Mouse (Mus musculus): ENCODE data around the gene Fam193a. TPM values are rescaled to one million over a fixed set of nuclear protein-coding genes. Genes with fewer than 3 reads are reported as not detected.

Gene Fam193a
- polyA plus RNA-seq, 1 experiment from 2014 or later = 19.4 TPM

DNA sequence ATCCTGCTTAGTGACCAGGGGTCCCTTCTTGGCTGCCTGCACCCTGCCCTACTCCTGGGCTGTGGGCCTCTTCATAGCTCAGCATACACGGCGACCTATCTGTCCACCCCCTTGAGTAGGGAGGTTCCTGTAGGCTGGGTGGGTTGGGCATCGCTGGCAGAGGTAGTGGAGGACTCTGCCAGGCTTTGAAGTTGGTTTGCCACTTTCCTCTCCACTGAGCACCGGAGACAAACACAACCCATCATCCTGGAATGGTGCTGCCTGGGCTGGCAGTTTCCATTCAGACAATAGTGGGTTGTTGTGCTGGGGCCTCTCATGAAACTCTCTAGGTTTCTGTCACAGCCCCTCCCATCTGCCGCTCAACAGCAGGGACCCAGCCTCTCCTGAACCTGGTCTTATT, 160.4 kb downstream of the Fam193a start:
- Histone ChIP-seq H3K27me3 (replicated peaks) (no peaks in the 10 kb centered on the region; the same call in 1 of the 2 replicates), H3K9ac (no peak overlapping the region), H3K27ac (no peak overlapping the region), H3K36me3 (replicated peaks) (no peaks in the 10 kb centered on the region), H3K4me3 (no peak overlapping the region), H3K4me2 (no peak overlapping the region), H3K4me1 (peaks cover 6% of the 10 kb centered on the region), H3K9me3 (no peaks in the 10 kb centered on the region)
- WGBS = 68% methylated on average over 5 of the region's 5 CpGs
- ATAC-seq (replicated peaks) = no peak

- ATAC-seq (replicated peaks) = no peak
- 62% methylated on average over 4 of the region's 4 CpGs for WGBS
Observed at GRCm38 (mm10) chr5:34530687-34531086, 161.0 kb downstream of the Fam193a start.

GRCm38 (mm10) chr5:34533066-34533465, 163.3 kb downstream of the Fam193a start:
- whole genome bisulfite sequencing = 84% methylated on average over 5 of the region's 5 CpGs
- Histone ChIP-seq H3K27ac (no peak overlapping the region), H3K4me2 (no peak overlapping the region), H3K27me3 (replicated peaks) (no peaks in the 10 kb centered on the region), H3K4me1 (no peaks in the 10 kb centered on the region), H3K9me3 (no peaks in the 10 kb centered on the region), H3K4me3 (no peak overlapping the region), H3K36me3 (replicated peaks) (no peaks in the 10 kb centered on the region), H3K9ac (no peak overlapping the region)
- ATAC-seq (replicated peaks) = no peak

More at GRCm38 (mm10) chr5:34530687-34531086, 161.0 kb downstream of the Fam193a start:
- Histone ChIP-seq H3K4me3 (no peak overlapping the region), H3K9me3 (no peaks in the 10 kb centered on the region), H3K4me2 (no peak overlapping the region), H3K27ac (no peak overlapping the region), H3K27me3 (replicated peaks) (no peaks in the 10 kb centered on the region; the same call in 1 of the 2 replicates), H3K36me3 (replicated peaks) (no peaks in the 10 kb centered on the region), H3K4me1 (peaks cover 4% of the 10 kb centered on the region), H3K9ac (no peak overlapping the region)

GRCm38 (mm10) chr5:34533820-34534219, 164.1 kb downstream of the Fam193a start:
- no peaks in the 10 kb centered on the region for H3K9me3 ChIP-seq
- no peak overlapping the region for H3K4me2 ChIP-seq
- H3K27ac ChIP-seq = no peak overlapping the region
- no peak overlapping the region for H3K9ac ChIP-seq
- H3K36me3 ChIP-seq (replicated peaks) = no peaks in the 10 kb centered on the region
- no peaks in the 10 kb centered on the region for H3K4me1 ChIP-seq
- ATAC-seq (replicated peaks) = no peak
- H3K4me3 ChIP-seq = no peak overlapping the region
- no peaks in the 10 kb centered on the region for H3K27me3 ChIP-seq (replicated peaks)
- 76% methylated on average over 3 of the region's 3 CpGs for WGBS

DNA sequence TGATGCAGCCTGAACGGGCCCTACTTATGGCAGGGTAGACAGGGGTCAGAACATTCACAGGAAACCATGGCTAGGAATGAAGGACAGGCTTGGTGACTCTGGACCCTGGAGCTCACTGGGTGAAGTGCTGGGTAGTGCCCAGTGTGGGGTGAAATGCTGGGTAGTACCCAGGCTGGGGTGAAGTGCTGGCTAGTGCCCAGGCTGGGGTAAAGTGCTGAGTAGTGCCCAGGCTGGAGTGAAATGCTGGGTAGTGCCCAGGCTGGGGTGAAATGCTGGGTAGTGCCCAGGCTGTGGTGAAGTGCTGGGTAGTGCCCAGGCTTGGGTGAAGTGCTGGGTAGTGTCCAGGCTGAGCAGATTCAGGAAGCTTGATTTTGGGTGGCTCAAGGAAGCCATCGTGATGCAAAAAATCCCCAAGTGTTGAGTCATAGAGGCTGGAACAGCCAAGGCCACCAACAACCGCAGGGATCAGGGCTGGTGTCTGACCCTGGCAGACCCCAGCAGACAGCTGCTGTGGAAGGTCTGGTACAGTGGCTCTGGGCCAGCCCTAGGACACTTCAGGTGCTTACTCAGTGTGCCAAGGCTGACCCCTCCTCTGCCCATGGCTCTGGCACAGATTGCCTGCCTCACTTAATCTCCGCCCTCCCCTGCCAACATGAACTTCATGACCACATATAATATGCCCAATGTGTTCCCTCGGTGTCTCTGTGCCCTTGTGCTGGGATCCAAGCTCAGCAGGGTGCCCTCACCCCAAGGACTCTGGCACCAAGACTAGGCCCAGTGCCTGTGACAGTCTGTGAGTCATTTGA, 165.2 kb downstream of the Fam193a start:
- no peak overlapping the region for H3K4me2 ChIP-seq
- no peak overlapping the region for H3K9ac ChIP-seq
- no peaks in the 10 kb centered on the region for H3K27me3 ChIP-seq (replicated peaks)
- H3K27ac ChIP-seq = no peak overlapping the region
- WGBS = 83% methylated on average over 5 of the region's 5 CpGs
- H3K4me3 ChIP-seq = no peak overlapping the region
- H3K4me1 ChIP-seq = no peaks in the 10 kb centered on the region
- H3K36me3 ChIP-seq (replicated peaks) = no peaks in the 10 kb centered on the region
- no peaks in the 10 kb centered on the region for H3K9me3 ChIP-seq
- no peak for ATAC-seq (replicated peaks)

GRCm38 (mm10) chr5:34535831-34536230, 166.1 kb downstream of the Fam193a start:
- Histone ChIP-seq H3K27ac (no peak overlapping the region), H3K9ac (no peak overlapping the region), H3K4me3 (no peak overlapping the region), H3K27me3 (replicated peaks) (no peaks in the 10 kb centered on the region), H3K9me3 (no peaks in the 10 kb centered on the region), H3K4me2 (no peak overlapping the region), H3K4me1 (no peaks in the 10 kb centered on the region), H3K36me3 (replicated peaks) (no peaks in the 10 kb centered on the region)
- ATAC-seq (replicated peaks) = no peak
- WGBS = 81% methylated on average over 7 of the region's 7 CpGs

Other genes with a start within 250 kb of the Fam193a start
- 0.27 and 0.52 TPM in 2 replicates for gene Poln, start 200.5 kb upstream of the Fam193a start, polyA plus RNA-seq (2015; fragmentation: Nextera tagmentation; extraction: Ambion mirVana)
- 11.7 and 11.9 TPM in 2 replicates for gene Haus3, start 200.4 kb upstream of the Fam193a start, polyA plus RNA-seq (2015; fragmentation: Nextera tagmentation; extraction: Ambion mirVana)
- gene Mxd4, start 182.2 kb upstream of the Fam193a start, polyA plus RNA-seq (2015; fragmentation: Nextera tagmentation; extraction: Ambion mirVana) = 35.0 and 38.1 TPM in 2 replicates
- gene Zfyve28, start 81.5 kb upstream of the Fam193a start, polyA plus RNA-seq (2015; fragmentation: Nextera tagmentation; extraction: Ambion mirVana) = 4.7 and 6.1 TPM in 2 replicates
- gene Cfap99, start 81.3 kb upstream of the Fam193a start, polyA plus RNA-seq (2015; fragmentation: Nextera tagmentation; extraction: Ambion mirVana) = 0.10 and 0.28 TPM in 2 replicates
- gene Rnf4, start 33.6 kb upstream of the Fam193a start, polyA plus RNA-seq (2015; fragmentation: Nextera tagmentation; extraction: Ambion mirVana) = 130 and 132 TPM in 2 replicates
- 10.9 and 13.0 TPM in 2 replicates for gene Tnip2, start 144.1 kb downstream of the Fam193a start, polyA plus RNA-seq (2015; fragmentation: Nextera tagmentation; extraction: Ambion mirVana)
- gene Sh3bp2, start 155.9 kb downstream of the Fam193a start, polyA plus RNA-seq (2015; fragmentation: Nextera tagmentation; extraction: Ambion mirVana) = 25.4 and 25.9 TPM in 2 replicates
- gene Add1, start 203.7 kb downstream of the Fam193a start, polyA plus RNA-seq (2015; fragmentation: Nextera tagmentation; extraction: Ambion mirVana) = 218 and 221 TPM in 2 replicates

Data from midbrain, embryonic 15.5 days (tissue).